Mouse (Mus musculus) megakaryocyte, embryonic 14.5 days (primary cell): ENCODE measurements at regions not wholly inside any gene's neighbourhood (a gene's known extent, or its start where the extent isn't known, plus 50 kb on each side); places are given as distances from the start of the nearest gene placed in this dataset.
"Not testable (repeated sequence)": the region's sequence is repeated elsewhere in the genome, so short reads cannot be mapped to it uniquely, and the experiment has no call there.

Source experiments
- H3K27me3 ChIP-seq: replicated peaks from 2 replicates; pipeline ENCODE3; 2012; ENCODE audit warnings: inconsistent platforms
- H3K36me3 ChIP-seq: replicated peaks from 2 replicates; pipeline ENCODE3; 2012; ENCODE audit warnings: low read length, inconsistent platforms, mixed read lengths
- H3K4me1 ChIP-seq: 2 replicates; pipeline ENCODE4 v1.6.1; 2012; ENCODE audit warnings: inconsistent platforms
- H3K4me3 ChIP-seq: replicated peaks from 2 replicates; pipeline ENCODE3; 2012; ENCODE audit warnings: moderate library complexity, mild to moderate bottlenecking, inconsistent platforms
- H3K9me3 ChIP-seq: 2 replicates; pipeline ENCODE4 v1.6.1; 2012; ENCODE audit warnings: inconsistent platforms
- FLI1 ChIP-seq: IDR thresholded peaks from 2 replicates; pipeline ENCODE4 v1.6.1; 2012; ENCODE audit warnings: low read length, inconsistent platforms, mixed read lengths
- GATA1 ChIP-seq: IDR thresholded peaks from 3 replicates; pipeline ENCODE4 v1.6.1; 2012; ENCODE audit warnings: mixed read lengths, low read length, inconsistent platforms, borderline replicate concordance

- no peak for TF ChIP-seq GATA1
- no peak for TF ChIP-seq FLI1
- H3K9me3 ChIP-seq: 0 out of 2 replicates have a peak, but pooled peaks cover 2% of the 10 kb centered on the region
- H3K36me3 ChIP-seq: no peaks in the 10 kb centered on the region
- H3K27me3 ChIP-seq: no peaks in the 10 kb centered on the region
- no peak overlapping the region for H3K4me3 ChIP-seq
- H3K4me1 ChIP-seq: no peaks in the 10 kb centered on the region
Measured at GRCm38 (mm10) chr7:137685320-137685719, 247.9 kb downstream of the Glrx3 start.

- no peak overlapping the region for H3K4me3 ChIP-seq
- H3K9me3 ChIP-seq: peaks cover 23% of the 10 kb centered on the region
- H3K27me3 ChIP-seq: no peaks in the 10 kb centered on the region
- H3K4me1 ChIP-seq: no peaks in the 10 kb centered on the region
- no peaks in the 10 kb centered on the region for H3K36me3 ChIP-seq
- TF ChIP-seq GATA1 (no peak), FLI1 (no peak)
Measured at GRCm38 (mm10) chr7:137696831-137697230, 259.4 kb downstream of the Glrx3 start.

GRCm38 (mm10) chr7:137698501-137698900, 261.1 kb downstream of the Glrx3 start:
- not testable (repeated sequence) for H3K4me3 ChIP-seq, H3K27me3 ChIP-seq, H3K4me1 ChIP-seq, H3K36me3 ChIP-seq
- H3K9me3 ChIP-seq: peaks cover 30% of the 10 kb centered on the region

GRCm38 (mm10) chr7:137712862-137713261, 275.4 kb downstream of the Glrx3 start:
- H3K4me1 ChIP-seq: no peaks in the 10 kb centered on the region
- no peak overlapping the region for H3K4me3 ChIP-seq
- no peaks in the 10 kb centered on the region for H3K27me3 ChIP-seq
- H3K36me3 ChIP-seq: no peaks in the 10 kb centered on the region
- TF ChIP-seq FLI1 (no peak), GATA1 (no peak)
- H3K9me3 ChIP-seq: 0 out of 2 replicates have a peak, but pooled peaks cover 10% of the 10 kb centered on the region

- Histone ChIP-seq H3K36me3 (no peaks in the 10 kb centered on the region), H3K27me3 (no peaks in the 10 kb centered on the region), H3K9me3 (0 out of 2 replicates have a peak, but pooled peaks cover 11% of the 10 kb centered on the region), H3K4me1 (no peaks in the 10 kb centered on the region), H3K4me3 (no peak overlapping the region)
- TF ChIP-seq GATA1 (no peak), FLI1 (no peak)
Measured at GRCm38 (mm10) chr7:137713856-137714255, 276.4 kb downstream of the Glrx3 start.

GRCm38 (mm10) chr7:137714318-137714962, 277.0 kb downstream of the Glrx3 start:
- Histone ChIP-seq H3K9me3 (0 out of 2 replicates have a peak, but pooled peaks cover 13% of the 10 kb centered on the region), H3K36me3 (no peaks in the 10 kb centered on the region), H3K27me3 (no peaks in the 10 kb centered on the region), H3K4me1 (no peaks in the 10 kb centered on the region), H3K4me3 (no peak overlapping the region)
- no peak for TF ChIP-seq GATA1
- no peak for TF ChIP-seq FLI1

- Histone ChIP-seq H3K9me3 (0 out of 2 replicates have a peak, but pooled peaks cover 13% of the 10 kb centered on the region), H3K4me3 (no peak overlapping the region), H3K27me3 (no peaks in the 10 kb centered on the region), H3K4me1 (no peaks in the 10 kb centered on the region), H3K36me3 (no peaks in the 10 kb centered on the region)
- no peak for TF ChIP-seq FLI1
- TF ChIP-seq GATA1: no peak
Measured at GRCm38 (mm10) chr7:137715126-137715900, 277.9 kb downstream of the Glrx3 start.

GRCm38 (mm10) chr7:137723361-137724040, 286.1 kb downstream of the Glrx3 start:
- H3K4me1 ChIP-seq: no peaks in the 10 kb centered on the region
- H3K27me3 ChIP-seq: no peaks in the 10 kb centered on the region
- no peak overlapping the region for H3K4me3 ChIP-seq
- H3K9me3 ChIP-seq: peaks cover 12% of the 10 kb centered on the region; the same call in 1 of the 2 replicates
- no peaks in the 10 kb centered on the region for H3K36me3 ChIP-seq
- TF ChIP-seq FLI1 (no peak), GATA1 (no peak)

GRCm38 (mm10) chr7:137726031-137726430, 288.6 kb downstream of the Glrx3 start:
- Histone ChIP-seq H3K36me3 (no peaks in the 10 kb centered on the region), H3K9me3 (peaks cover 18% of the 10 kb centered on the region), H3K27me3 (no peaks in the 10 kb centered on the region), H3K4me1 (no peaks in the 10 kb centered on the region), H3K4me3 (no peak overlapping the region)
- TF ChIP-seq GATA1: no peak
- no peak for TF ChIP-seq FLI1

- Histone ChIP-seq H3K4me3 (no peak overlapping the region), H3K27me3 (no peaks in the 10 kb centered on the region), H3K4me1 (no peaks in the 10 kb centered on the region), H3K36me3 (no peaks in the 10 kb centered on the region), H3K9me3 (peaks cover 13% of the 10 kb centered on the region)
- TF ChIP-seq GATA1 (no peak), FLI1 (no peak)
Measured at GRCm38 (mm10) chr7:137735873-137736527, 298.6 kb downstream of the Glrx3 start.
